In genomic region chr12:108246759-108247500, GRCm38 (mm10) we compare ENCODE assay signal across 17 mouse cellular contexts. TPM values are rescaled to one million over a fixed set of nuclear protein-coding genes. Genes with fewer than 3 reads are reported as not detected.
DNase-seq lines count a peak whose midpoint lies in the region; ATAC-seq lines count a peak whose summit lies in the region.
"Had no signal": no experiment of that assay in that cellular context is flagged by ENCODE, and none has a peak within 500 bp of the region (broad histone marks: within the 10 kb centered on the region; RNA-seq: fewer than 3 reads in every experiment).

No protein-coding gene starts in this region.

- H3K4me1 ChIP-seq in heart, embryonic 13.5 days, result peaks cover 94% of the 10 kb centered on the region
- H3K4me1 ChIP-seq in midbrain, embryonic 12.5 days, result peaks cover 69% of the 10 kb centered on the region
- H3K4me1 ChIP-seq in midbrain, embryonic 16.5 days (ENCODE audit: control insufficient read depth, insufficient read depth, low read length), result peaks cover 40% of the 10 kb centered on the region

- no peaks in the 10 kb centered on the region for H3K9me3 ChIP-seq in heart, embryonic 13.5 days
- no peaks in the 10 kb centered on the region for H3K9me3 ChIP-seq in midbrain, embryonic 12.5 days
- H3K9me3 ChIP-seq in midbrain, embryonic 16.5 days (replicated peaks; ENCODE audit: control insufficient read depth, low read length, poor library complexity, severe bottlenecking), result no peaks in the 10 kb centered on the region
- H3K9me3 ChIP-seq: liver, embryonic 12.5 days; megakaryocyte, embryonic 14.5 days had no signal

- H3K27me3 ChIP-seq in heart, embryonic 13.5 days (replicated peaks), result no peaks in the 10 kb centered on the region
- H3K27me3 ChIP-seq in midbrain, embryonic 12.5 days, result no peaks in the 10 kb centered on the region
- no peaks in the 10 kb centered on the region for H3K27me3 ChIP-seq in midbrain, embryonic 16.5 days (ENCODE audit: control insufficient read depth, insufficient read depth, low read depth, low read length)
- H3K27me3 ChIP-seq: CH12.LX; liver, embryonic 12.5 days had no signal

- no peak overlapping the region for H3K4me2 ChIP-seq in heart, embryonic 13.5 days
- H3K4me2 ChIP-seq in midbrain, embryonic 12.5 days (replicated peaks), result no peak overlapping the region
- H3K4me2 ChIP-seq in midbrain, embryonic 16.5 days (ENCODE audit: low read length), result no peak overlapping the region
- H3K4me2 ChIP-seq: liver, embryonic 12.5 days had no signal

- peak overlapping the region; percentile 21; the same call in 1 of the 2 replicates for H3K27ac ChIP-seq in heart, embryonic 13.5 days (replicated peaks)
- H3K27ac ChIP-seq in midbrain, embryonic 12.5 days (replicated peaks), result 0 out of 2 replicates have a peak overlapping the region, but pooled peaks have one; percentile 10
- no peak overlapping the region for H3K27ac ChIP-seq in midbrain, embryonic 16.5 days (ENCODE audit: low read length)
- H3K27ac ChIP-seq: liver, embryonic 12.5 days had no signal

- no peak overlapping the region for H3K4me3 ChIP-seq in heart, embryonic 13.5 days
- no peak overlapping the region for H3K4me3 ChIP-seq in midbrain, embryonic 12.5 days
- no peak overlapping the region for H3K4me3 ChIP-seq in midbrain, embryonic 16.5 days (ENCODE audit: low read depth, low read length)
- H3K4me3 ChIP-seq: erythroblast, embryonic 14.5 days; liver, embryonic 12.5 days; megakaryocyte, embryonic 14.5 days; myocyte had no signal

- WGBS in heart, embryonic 13.5 days, result 75% methylated on average over 10 of the region's 10 CpGs
- 88% methylated on average over 10 of the region's 10 CpGs for WGBS in midbrain, embryonic 12.5 days
- WGBS in midbrain, embryonic 16.5 days, result 77% methylated on average over 10 of the region's 10 CpGs

- H3K9ac ChIP-seq in heart, embryonic 13.5 days, result no peak overlapping the region
- H3K9ac ChIP-seq in midbrain, embryonic 12.5 days (replicated peaks), result no peak overlapping the region
- H3K9ac ChIP-seq in midbrain, embryonic 16.5 days (ENCODE audit: low read depth, low read length), result no peak overlapping the region
- H3K9ac ChIP-seq: liver, embryonic 12.5 days had no signal

- ATAC-seq in heart, embryonic 13.5 days (ENCODE audit: extremely low read depth, insufficient number of reproducible peaks, low FRiP score, low TSS enrichment), result no peak
- ATAC-seq in midbrain, embryonic 12.5 days (ENCODE audit: low FRiP score, low read depth), result no peak
- no peak for ATAC-seq in midbrain, embryonic 16.5 days
- ATAC-seq: liver, embryonic 12.5 days; lung, postnatal 0 days had no signal

- DNase-seq in adrenal gland, adult (ENCODE audit: inconsistent age in 2 of 2, low spot score in 1 of 2), result peak; percentile 42 to 63
- no peak for DNase-seq in adrenal gland, adult 8-10 months
- no peak for DNase-seq in heart, adult 8-10 months (ENCODE audit: low spot score)
- DNase-seq in urinary bladder, adult 18-20 months (ENCODE audit: low spot score in 2 of 2), result no peak
- no peak for DNase-seq in layer of hippocampus, postnatal 14 days (ENCODE audit: low spot score in 2 of 2)
- DNase-seq: embryo, embryonic 11 days; layer of hippocampus, adult 9-11 months; thymus, postnatal 25 days had no signal

- no peaks in the 10 kb centered on the region for H3K36me3 ChIP-seq in heart, embryonic 13.5 days
- H3K36me3 ChIP-seq in midbrain, embryonic 12.5 days, result no peaks in the 10 kb centered on the region
- H3K36me3 ChIP-seq in midbrain, embryonic 16.5 days (ENCODE audit: control insufficient read depth, insufficient read depth, low read length), result no peaks in the 10 kb centered on the region
- H3K36me3 ChIP-seq: liver, embryonic 12.5 days had no signal

RNA-seq across cellular contexts. Expression of gene Ccdc85c, which starts 28.3 kb away (rescaled TPM):
- 10 to 100 TPM; 24.6 to 36.3 (median 29.0) TPM for total RNA-seq in adrenal gland, adult 8-10 months (2022)
- polyA plus RNA-seq in heart, embryonic 13.5 days (2015; fragmentation: Nextera tagmentation; extraction: Ambion mirVana), result 4.9 and 5.8 TPM in 2 replicates
- 10 to 100 TPM; 38.2 to 46.2 (median 40.0) TPM for total RNA-seq in heart, adult 8-10 months (2022)
- polyA plus RNA-seq in midbrain, embryonic 12.5 days (2016; fragmentation: Nextera tagmentation; extraction: Ambion mirVana), result 17.0 and 21.6 TPM in 2 replicates
- polyA plus RNA-seq in midbrain, embryonic 16.5 days (2015; fragmentation: Nextera tagmentation; extraction: Ambion mirVana), result 13.2 and 13.5 TPM in 2 replicates
- 10 to 100 TPM; 55.9 to 57.4 TPM for total RNA-seq in layer of hippocampus, postnatal 14 days (2021)

RNA-seq across cellular contexts. Expression of gene Hhipl1, which starts 59.1 kb away (rescaled TPM):
- 1 to 10 TPM in 3 of 4 experiments, under 1 TPM in 1; 0.81 to 1.9 (median 1.5) TPM for total RNA-seq in adrenal gland, adult 8-10 months (2022)
- polyA plus RNA-seq in heart, embryonic 13.5 days (2015; fragmentation: Nextera tagmentation; extraction: Ambion mirVana), result 0.71 and 1.1 TPM in 2 replicates
- 1 to 10 TPM; 1.2 to 2.0 (median 1.5) TPM for total RNA-seq in heart, adult 8-10 months (2022)
- polyA plus RNA-seq in midbrain, embryonic 12.5 days (2016; fragmentation: Nextera tagmentation; extraction: Ambion mirVana), result 5.0 and 6.2 TPM in 2 replicates
- polyA plus RNA-seq in midbrain, embryonic 16.5 days (2015; fragmentation: Nextera tagmentation; extraction: Ambion mirVana), result 2.7 and 2.9 TPM in 2 replicates
- 1 to 10 TPM; 4.1 to 5.2 TPM for total RNA-seq in layer of hippocampus, postnatal 14 days (2021)
- total RNA-seq: CH12.LX had no signal
- polyA plus RNA-seq: erythroblast, embryonic 14.5 days had no signal

Comparison
In these comparisons a context has a peak if more than half of its experiments do, and no peak if none do; other contexts are left out.
1. DNase-seq: peak in adrenal gland, adult (2 of 2); none in adrenal gland, adult 8-10 months (single experiment), heart, adult 8-10 months (single experiment), urinary bladder, adult 18-20 months (0 of 2) and layer of hippocampus, postnatal 14 days (0 of 2).